Mouse (Mus musculus): ENCODE data around the gene Nfs1. TPM values are rescaled to one million over a fixed set of nuclear protein-coding genes. Genes with fewer than 3 reads are reported as not detected.

The Nfs1 gene
- polyA plus RNA-seq, 1 experiment from 2014 or later = 69.2 TPM

- 69% methylated on average over 5 of the region's 5 CpGs for WGBS
- peaks cover 5% of the 10 kb centered on the region for H3K4me1 ChIP-seq (ENCODE audit: control insufficient read depth, insufficient read depth, low read length)
- no peak overlapping the region for H3K27ac ChIP-seq (ENCODE audit: low read length)
- no peaks in the 10 kb centered on the region for H3K27me3 ChIP-seq (replicated peaks; ENCODE audit: control insufficient read depth, insufficient read depth, low read length)
- no peak overlapping the region for H3K4me2 ChIP-seq (ENCODE audit: low read depth, low read length)
- H3K36me3 ChIP-seq (ENCODE audit: control insufficient read depth, insufficient read depth, low read length) = peaks cover 3% of the 10 kb centered on the region; the same call in 1 of the 2 replicates
- H3K9ac ChIP-seq (ENCODE audit: low read depth, low read length) = no peak overlapping the region
- no peak overlapping the region for H3K4me3 ChIP-seq (ENCODE audit: low read length)
- H3K9me3 ChIP-seq (ENCODE audit: control insufficient read depth, low read length) = no peaks in the 10 kb centered on the region
- no peak for ATAC-seq
These were observed 2.4 kb upstream of the Nfs1 start for GRCm38 (mm10) chr2:156146272-156146989.

- Histone ChIP-seq H3K27ac (ENCODE audit: low read length) (no peak overlapping the region), H3K9ac (ENCODE audit: low read depth, low read length) (no peak overlapping the region), H3K4me2 (ENCODE audit: low read depth, low read length) (no peak overlapping the region), H3K4me3 (ENCODE audit: low read length) (no peak overlapping the region), H3K9me3 (ENCODE audit: control insufficient read depth, low read length) (no peaks in the 10 kb centered on the region), H3K4me1 (ENCODE audit: control insufficient read depth, insufficient read depth, low read length) (peaks cover 5% of the 10 kb centered on the region), H3K36me3 (ENCODE audit: control insufficient read depth, insufficient read depth, low read length) (peaks cover 6% of the 10 kb centered on the region), H3K27me3 (replicated peaks; ENCODE audit: control insufficient read depth, insufficient read depth, low read length) (no peaks in the 10 kb centered on the region)
- 61% methylated on average over 11 of the region's 11 CpGs for WGBS
- no peak for ATAC-seq
These were observed 1.6 kb upstream of the Nfs1 start for GRCm38 (mm10) chr2:156145486-156146130.

- H3K27me3 ChIP-seq (replicated peaks; ENCODE audit: control insufficient read depth, insufficient read depth, low read length) = no peaks in the 10 kb centered on the region
- peak overlapping the region; percentile 95 for H3K27ac ChIP-seq (ENCODE audit: low read length)
- H3K9me3 ChIP-seq (ENCODE audit: control insufficient read depth, low read length) = no peaks in the 10 kb centered on the region
- peak overlapping the region; percentile 94 for H3K9ac ChIP-seq (ENCODE audit: low read depth, low read length)
- peak overlapping the region; percentile 89 for H3K4me3 ChIP-seq (ENCODE audit: low read length)
- peaks cover 6% of the 10 kb centered on the region; the same call in 1 of the 2 replicates for H3K36me3 ChIP-seq (ENCODE audit: control insufficient read depth, insufficient read depth, low read length)
- 1% methylated on average over 16 of the region's 16 CpGs for WGBS
- peaks cover 5% of the 10 kb centered on the region; the same call in 1 of the 2 replicates for H3K4me1 ChIP-seq (ENCODE audit: control insufficient read depth, insufficient read depth, low read length)
- ATAC-seq = peak; percentile 10
- H3K4me2 ChIP-seq (ENCODE audit: low read depth, low read length) = peak overlapping the region; percentile 70
These were observed 619 bp downstream of the Nfs1 start for GRCm38 (mm10) chr2:156143367-156143766.

GRCm38 (mm10) chr2:156142820-156143219 is 1.2 kb downstream of the Nfs1 start:
- 80% methylated on average over 2 of the region's 2 CpGs for WGBS
- Histone ChIP-seq H3K4me3 (ENCODE audit: low read length) (peak overlapping the region; percentile 89; the same call in 1 of the 2 replicates), H3K27me3 (replicated peaks; ENCODE audit: control insufficient read depth, insufficient read depth, low read length) (no peaks in the 10 kb centered on the region), H3K4me1 (ENCODE audit: control insufficient read depth, insufficient read depth, low read length) (peaks cover 5% of the 10 kb centered on the region; the same call in 1 of the 2 replicates), H3K4me2 (ENCODE audit: low read depth, low read length) (peak overlapping the region; percentile 70), H3K9ac (ENCODE audit: low read depth, low read length) (peak overlapping the region; percentile 94), H3K9me3 (ENCODE audit: control insufficient read depth, low read length) (no peaks in the 10 kb centered on the region), H3K27ac (ENCODE audit: low read length) (no peak overlapping the region), H3K36me3 (ENCODE audit: control insufficient read depth, insufficient read depth, low read length) (peaks cover 6% of the 10 kb centered on the region; the same call in 1 of the 2 replicates)
- ATAC-seq = no peak

GRCm38 (mm10) chr2:156135695-156136094 is 8.3 kb downstream of the Nfs1 start:
- Histone ChIP-seq H3K4me3 (ENCODE audit: low read length) (no peak overlapping the region), H3K9me3 (ENCODE audit: control insufficient read depth, low read length) (no peaks in the 10 kb centered on the region), H3K4me1 (ENCODE audit: control insufficient read depth, insufficient read depth, low read length) (no peaks in the 10 kb centered on the region), H3K4me2 (ENCODE audit: low read depth, low read length) (no peak overlapping the region), H3K9ac (ENCODE audit: low read depth, low read length) (no peak overlapping the region), H3K27me3 (replicated peaks; ENCODE audit: control insufficient read depth, insufficient read depth, low read length) (no peaks in the 10 kb centered on the region), H3K36me3 (ENCODE audit: control insufficient read depth, insufficient read depth, low read length) (peaks cover 9% of the 10 kb centered on the region), H3K27ac (ENCODE audit: low read length) (no peak overlapping the region)
- no peak for ATAC-seq
- WGBS = 81% methylated on average over 6 of the region's 6 CpGs

- Histone ChIP-seq H3K36me3 (ENCODE audit: control insufficient read depth, insufficient read depth, low read length) (peaks cover 5% of the 10 kb centered on the region; the same call in 1 of the 2 replicates), H3K27ac (ENCODE audit: low read length) (no peak overlapping the region), H3K4me2 (ENCODE audit: low read depth, low read length) (no peak overlapping the region), H3K9me3 (ENCODE audit: control insufficient read depth, low read length) (no peaks in the 10 kb centered on the region), H3K4me3 (ENCODE audit: low read length) (no peak overlapping the region), H3K4me1 (ENCODE audit: control insufficient read depth, insufficient read depth, low read length) (no peaks in the 10 kb centered on the region), H3K9ac (ENCODE audit: low read depth, low read length) (no peak overlapping the region), H3K27me3 (replicated peaks; ENCODE audit: control insufficient read depth, insufficient read depth, low read length) (no peaks in the 10 kb centered on the region)
- ATAC-seq = no peak
- 84% methylated on average over 5 of the region's 5 CpGs for WGBS
These were observed 9.8 kb downstream of the Nfs1 start for GRCm38 (mm10) chr2:156134161-156134560.

DNA sequence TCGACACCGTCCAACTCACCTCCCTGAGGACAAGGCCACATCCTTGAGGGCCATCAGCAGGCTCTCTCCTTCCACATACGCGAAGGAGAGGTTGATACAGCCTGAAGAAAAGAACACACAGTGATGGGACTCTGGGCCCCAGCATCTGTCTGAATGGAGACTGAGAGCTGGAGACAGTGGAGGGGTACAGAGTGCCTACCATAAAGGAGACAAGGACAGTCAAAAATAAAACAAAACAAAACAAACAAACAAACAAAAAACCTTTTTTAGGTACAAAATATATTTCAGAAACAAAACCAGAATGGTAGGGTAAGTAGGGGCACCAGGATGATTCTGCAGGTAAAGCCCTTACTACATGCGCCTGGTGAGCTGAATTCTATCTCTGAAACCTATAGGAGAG is 17.0 kb downstream of the Nfs1 start, which contains the start of gene Gm28036:
Gm28036 (minus strand) TSS at position 101 of the 400 bp plus-strand sequence.
- Histone ChIP-seq H3K36me3 (ENCODE audit: control insufficient read depth, insufficient read depth, low read length) (peaks cover 13% of the 10 kb centered on the region), H3K27me3 (replicated peaks; ENCODE audit: control insufficient read depth, insufficient read depth, low read length) (no peaks in the 10 kb centered on the region), H3K4me2 (ENCODE audit: low read depth, low read length) (no peak within 1 kb of the TSS), H3K9ac (ENCODE audit: low read depth, low read length) (no peak within 1 kb of the TSS), H3K9me3 (ENCODE audit: control insufficient read depth, low read length) (no peaks in the 10 kb centered on the region), H3K4me3 (ENCODE audit: low read length) (no peak within 1 kb of the TSS), H3K4me1 (ENCODE audit: control insufficient read depth, insufficient read depth, low read length) (no peaks in the 10 kb centered on the region), H3K27ac (ENCODE audit: low read length) (no peak within 1 kb of the TSS)
- WGBS = 91% methylated on average over 5 of the region's 5 CpGs
- ATAC-seq = no peak

DNA sequence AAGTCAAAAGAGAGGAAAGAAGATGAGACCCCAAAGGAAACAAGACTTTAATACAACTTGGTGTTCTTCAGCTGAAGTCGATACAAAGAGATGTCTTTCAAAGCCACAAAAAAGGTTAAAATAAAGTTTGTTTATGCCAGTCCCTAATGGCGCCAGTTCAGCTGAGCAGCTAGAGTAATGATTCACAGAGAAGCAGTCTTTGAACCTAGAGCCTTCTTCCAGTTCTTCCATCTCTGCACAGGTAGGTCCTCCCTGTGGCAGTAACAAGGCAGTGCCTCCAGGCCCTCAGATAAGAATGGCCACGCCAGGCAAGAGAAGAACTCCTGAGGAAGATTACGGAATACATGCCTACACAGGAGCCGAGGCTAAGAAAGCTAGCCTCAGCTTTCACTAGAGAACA is 20.3 kb downstream of the Nfs1 start:
- 88% methylated on average over 5 of the region's 5 CpGs for WGBS
- no peak overlapping the region for H3K9ac ChIP-seq (ENCODE audit: low read depth, low read length)
- no peak for ATAC-seq
- H3K27ac ChIP-seq (ENCODE audit: low read length) = no peak overlapping the region
- no peaks in the 10 kb centered on the region for H3K4me1 ChIP-seq (ENCODE audit: control insufficient read depth, insufficient read depth, low read length)
- H3K36me3 ChIP-seq (ENCODE audit: control insufficient read depth, insufficient read depth, low read length) = peaks cover 13% of the 10 kb centered on the region
- no peaks in the 10 kb centered on the region for H3K27me3 ChIP-seq (replicated peaks; ENCODE audit: control insufficient read depth, insufficient read depth, low read length)
- no peak overlapping the region for H3K4me2 ChIP-seq (ENCODE audit: low read depth, low read length)
- H3K4me3 ChIP-seq (ENCODE audit: low read length) = no peak overlapping the region
- H3K9me3 ChIP-seq (ENCODE audit: control insufficient read depth, low read length) = no peaks in the 10 kb centered on the region

- no peaks in the 10 kb centered on the region for H3K9me3 ChIP-seq (ENCODE audit: control insufficient read depth, low read length)
- ATAC-seq = no peak
- H3K9ac ChIP-seq (ENCODE audit: low read depth, low read length) = no peak overlapping the region
These were observed 24.4 kb downstream of the Nfs1 start for GRCm38 (mm10) chr2:156119566-156119965.

More at GRCm38 (mm10) chr2:156119566-156119965, 24.4 kb downstream of the Nfs1 start:
- Histone ChIP-seq H3K4me3 (ENCODE audit: low read length) (no peak overlapping the region), H3K36me3 (ENCODE audit: control insufficient read depth, insufficient read depth, low read length) (peaks cover 5% of the 10 kb centered on the region; the same call in 1 of the 2 replicates), H3K4me2 (ENCODE audit: low read depth, low read length) (no peak overlapping the region), H3K27me3 (replicated peaks; ENCODE audit: control insufficient read depth, insufficient read depth, low read length) (no peaks in the 10 kb centered on the region), H3K27ac (ENCODE audit: low read length) (no peak overlapping the region), H3K4me1 (ENCODE audit: control insufficient read depth, insufficient read depth, low read length) (no peaks in the 10 kb centered on the region)

Measured in intestine, embryonic 16.5 days (tissue).